Mouse (Mus musculus): Measurements from ENCODE around the gene Nwd1.

DNA sequence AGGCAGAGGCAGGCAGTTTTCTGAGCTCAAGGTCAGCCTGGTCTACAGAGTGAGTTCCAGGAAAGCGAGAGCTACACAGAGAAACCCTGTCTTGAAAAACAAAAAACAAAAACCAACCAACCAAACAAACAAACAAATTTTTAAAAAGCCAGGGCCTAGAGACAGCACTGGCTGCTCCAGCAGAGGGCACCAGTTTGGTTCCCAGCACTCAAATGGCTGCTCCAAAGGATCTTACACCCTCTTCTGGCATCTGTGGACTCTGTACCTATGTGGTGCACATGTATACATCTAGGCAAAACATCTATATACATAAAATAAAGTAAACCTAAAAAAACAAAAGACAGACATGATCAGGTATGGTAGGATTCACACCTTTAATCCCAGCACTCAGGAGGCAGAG lies 26.3 kb downstream of the Nwd1 start:
- TF ChIP-seq GATA1 (IDR thresholded peaks at IDR 0.05; ENCODE audit: low read length) (no peak), TAL1 (IDR thresholded peaks at IDR 0.05; ENCODE audit: low read length) (no peak)
